Mouse (Mus musculus): ENCODE data around the gene Tnxb.
"Not testable (repeated sequence)": the region's sequence is repeated elsewhere in the genome, so short reads cannot be mapped to it uniquely, and the experiment has no call there.

The Tnxb gene

DNA sequence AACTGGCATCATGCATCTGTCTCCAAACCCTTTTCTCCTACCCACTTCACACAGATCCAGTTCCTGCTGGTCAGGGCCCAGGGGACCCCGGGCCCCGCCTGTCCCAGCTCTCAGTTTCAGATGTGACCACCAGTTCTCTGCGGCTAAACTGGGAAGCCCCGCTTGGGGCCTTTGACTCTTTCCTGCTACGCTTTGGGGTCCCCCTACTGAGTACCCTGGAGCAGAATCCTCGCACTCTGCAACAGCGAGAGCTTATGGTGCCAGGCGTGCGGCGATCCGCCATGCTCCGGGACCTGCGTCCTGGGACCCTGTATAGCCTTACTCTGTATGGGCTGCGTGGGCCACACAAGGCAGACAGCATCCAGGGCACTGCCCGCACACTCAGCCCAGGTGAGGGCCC is 45.9 kb downstream of the Tnxb start:
- H3K4me3 ChIP-seq (replicated peaks; ENCODE audit: low read length), result peak overlapping the region; percentile 71
- H3K27me3 ChIP-seq (ENCODE audit: insufficient read depth, low read length), result peaks cover 56% of the 10 kb centered on the region
- H3K36me3 ChIP-seq (ENCODE audit: insufficient read depth, low read length), result no peaks in the 10 kb centered on the region
- H3K4me1 ChIP-seq (replicated peaks; ENCODE audit: low read depth, low read length), result peaks cover 18% of the 10 kb centered on the region; the same call in 1 of the 2 replicates
- TF ChIP-seq POU5F1 (IDR thresholded peaks at IDR 0.05; ENCODE audit: borderline replicate concordance, low read length), result no peak
- no peak for TF ChIP-seq NANOG (IDR thresholded peaks at IDR 0.05; ENCODE audit: borderline replicate concordance, low read length)
- no peaks in the 10 kb centered on the region for H3K9me3 ChIP-seq (ENCODE audit: low read length)

DNA sequence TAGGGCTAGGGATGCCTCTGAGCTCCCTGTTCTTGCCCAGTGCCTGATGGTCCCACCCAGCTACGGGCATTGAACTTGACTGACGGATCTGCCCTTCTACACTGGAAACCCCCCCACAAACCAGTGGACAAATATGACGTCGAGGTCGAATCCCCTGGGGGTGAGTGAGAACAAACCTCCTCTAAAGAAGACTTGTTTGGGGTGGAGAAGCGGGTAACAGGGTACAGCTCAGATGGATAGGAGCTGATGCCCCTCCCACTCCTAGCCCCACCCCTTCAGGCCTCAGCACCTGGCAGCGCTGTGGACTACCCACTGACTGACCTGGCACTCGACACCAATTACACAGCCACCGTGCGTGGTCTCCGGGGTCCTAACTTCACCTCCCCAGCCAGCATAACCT is 47.1 kb downstream of the Tnxb start:
- Histone ChIP-seq H3K4me1 (replicated peaks; ENCODE audit: low read depth, low read length) (peaks cover 18% of the 10 kb centered on the region; the same call in 1 of the 2 replicates), H3K4me3 (replicated peaks; ENCODE audit: low read length) (no peak overlapping the region), H3K36me3 (ENCODE audit: insufficient read depth, low read length) (no peaks in the 10 kb centered on the region), H3K9me3 (ENCODE audit: low read length) (no peaks in the 10 kb centered on the region), H3K27me3 (ENCODE audit: insufficient read depth, low read length) (peaks cover 51% of the 10 kb centered on the region)
- TF ChIP-seq CTCF (conservative IDR thresholded peaks at IDR 0.05; ENCODE audit: low read length) (no peak), POU5F1 (IDR thresholded peaks at IDR 0.05; ENCODE audit: borderline replicate concordance, low read length) (no peak), NANOG (IDR thresholded peaks at IDR 0.05; ENCODE audit: borderline replicate concordance, low read length) (no peak)

DNA sequence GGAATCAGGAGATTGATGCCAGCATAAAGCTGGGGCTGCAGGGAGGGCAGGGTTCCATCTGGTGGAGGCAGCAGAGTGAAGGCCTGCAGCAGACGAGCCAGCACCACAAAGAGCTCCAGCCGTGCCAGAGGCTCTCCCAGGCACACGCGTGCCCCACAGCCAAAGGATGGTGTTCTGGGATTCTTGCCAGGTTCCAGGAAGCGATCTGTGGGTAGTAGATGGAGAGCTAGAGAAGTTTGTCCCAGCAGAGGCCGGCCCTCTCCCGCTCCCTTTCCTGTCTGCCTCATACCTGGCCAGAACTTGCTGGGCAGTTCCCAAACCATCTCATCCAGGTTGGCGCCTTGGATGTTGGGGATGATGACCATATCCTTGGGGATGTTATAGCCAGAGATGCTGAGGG is 49.6 kb downstream of the Tnxb start:
- Histone ChIP-seq H3K4me1 (replicated peaks; ENCODE audit: low read depth, low read length) (peaks cover 15% of the 10 kb centered on the region; the same call in 1 of the 2 replicates), H3K27me3 (ENCODE audit: insufficient read depth, low read length) (peaks cover 50% of the 10 kb centered on the region)
- not testable (repeated sequence) for H3K4me3 ChIP-seq (replicated peaks; ENCODE audit: low read length); H3K9me3 ChIP-seq (ENCODE audit: low read length); H3K36me3 ChIP-seq (ENCODE audit: insufficient read depth, low read length)

GRCm38 (mm10) chr17:34722238-34722637 is 51.9 kb downstream of the Tnxb start:
- H3K36me3 ChIP-seq (ENCODE audit: insufficient read depth, low read length); H3K4me3 ChIP-seq (replicated peaks; ENCODE audit: low read length); H3K9me3 ChIP-seq (ENCODE audit: low read length); H3K4me1 ChIP-seq (replicated peaks; ENCODE audit: low read depth, low read length): not testable (repeated sequence)
- H3K27me3 ChIP-seq (ENCODE audit: insufficient read depth, low read length), result peaks cover 33% of the 10 kb centered on the region

DNA sequence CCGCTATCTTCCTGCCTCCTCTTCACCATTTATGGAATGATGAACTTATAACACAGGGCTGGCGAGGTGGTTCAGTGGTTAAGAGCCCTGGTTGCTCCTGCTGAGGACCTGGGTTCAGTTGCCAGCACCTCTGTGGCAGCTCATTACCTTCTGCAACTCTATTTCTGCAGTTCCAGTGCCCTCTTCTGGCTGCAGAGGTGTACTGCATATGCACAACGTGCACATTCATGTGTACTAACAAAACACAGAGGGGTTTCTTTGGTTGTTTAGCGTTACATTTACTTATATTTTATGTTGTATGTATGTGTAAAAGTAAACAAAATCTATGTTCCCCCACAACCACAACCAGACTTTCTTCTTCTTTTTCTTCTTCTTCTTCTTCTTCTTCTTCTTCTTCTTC is 52.7 kb downstream of the Tnxb start:
- H3K9me3 ChIP-seq (ENCODE audit: low read length), result peaks cover 7% of the 10 kb centered on the region
- TF ChIP-seq NANOG (IDR thresholded peaks at IDR 0.05; ENCODE audit: borderline replicate concordance, low read length), result no peak
- peak; percentile 63 for TF ChIP-seq CTCF (conservative IDR thresholded peaks at IDR 0.05; ENCODE audit: low read length)
- 0 out of 2 replicates have a peak, but pooled peaks cover 2% of the 10 kb centered on the region for H3K4me1 ChIP-seq (replicated peaks; ENCODE audit: low read depth, low read length)
- no peaks in the 10 kb centered on the region for H3K36me3 ChIP-seq (ENCODE audit: insufficient read depth, low read length)
- no peak overlapping the region for H3K4me3 ChIP-seq (replicated peaks; ENCODE audit: low read length)
- peaks cover 26% of the 10 kb centered on the region for H3K27me3 ChIP-seq (ENCODE audit: insufficient read depth, low read length)

DNA sequence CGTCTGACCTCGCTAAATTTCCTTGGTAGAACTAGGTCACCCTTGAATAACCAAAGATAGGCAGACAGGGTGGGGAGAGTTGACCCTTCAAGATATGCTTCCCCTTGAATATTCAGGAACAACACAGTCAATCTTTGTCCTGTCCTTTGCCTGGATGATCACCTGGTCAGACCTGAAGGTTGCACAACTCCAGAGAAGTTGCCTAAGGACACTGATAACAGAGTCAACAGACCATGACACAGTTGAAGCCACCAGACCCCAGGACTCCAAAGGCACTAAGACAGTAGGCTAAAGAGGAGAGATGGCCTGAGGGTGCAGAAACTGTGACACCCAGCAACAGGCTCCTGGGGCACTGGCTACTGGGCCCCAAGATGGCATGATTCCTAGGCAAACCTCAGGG is 57.6 kb downstream of the Tnxb start:
- Histone ChIP-seq H3K27me3 (ENCODE audit: insufficient read depth, low read length) (peaks cover 8% of the 10 kb centered on the region), H3K4me1 (replicated peaks; ENCODE audit: low read depth, low read length) (no peaks in the 10 kb centered on the region), H3K4me3 (replicated peaks; ENCODE audit: low read length) (no peak overlapping the region), H3K36me3 (ENCODE audit: insufficient read depth, low read length) (no peaks in the 10 kb centered on the region), H3K9me3 (ENCODE audit: low read length) (peaks cover 3% of the 10 kb centered on the region)
- TF ChIP-seq POU5F1 (IDR thresholded peaks at IDR 0.05; ENCODE audit: borderline replicate concordance, low read length) (no peak), CTCF (conservative IDR thresholded peaks at IDR 0.05; ENCODE audit: low read length) (no peak), NANOG (IDR thresholded peaks at IDR 0.05; ENCODE audit: borderline replicate concordance, low read length) (no peak)

GRCm38 (mm10) chr17:34729155-34729554 is 58.8 kb downstream of the Tnxb start:
- H3K36me3 ChIP-seq (ENCODE audit: insufficient read depth, low read length); H3K4me3 ChIP-seq (replicated peaks; ENCODE audit: low read length); H3K4me1 ChIP-seq (replicated peaks; ENCODE audit: low read depth, low read length); H3K27me3 ChIP-seq (ENCODE audit: insufficient read depth, low read length); H3K9me3 ChIP-seq (ENCODE audit: low read length): not testable (repeated sequence)

DNA sequence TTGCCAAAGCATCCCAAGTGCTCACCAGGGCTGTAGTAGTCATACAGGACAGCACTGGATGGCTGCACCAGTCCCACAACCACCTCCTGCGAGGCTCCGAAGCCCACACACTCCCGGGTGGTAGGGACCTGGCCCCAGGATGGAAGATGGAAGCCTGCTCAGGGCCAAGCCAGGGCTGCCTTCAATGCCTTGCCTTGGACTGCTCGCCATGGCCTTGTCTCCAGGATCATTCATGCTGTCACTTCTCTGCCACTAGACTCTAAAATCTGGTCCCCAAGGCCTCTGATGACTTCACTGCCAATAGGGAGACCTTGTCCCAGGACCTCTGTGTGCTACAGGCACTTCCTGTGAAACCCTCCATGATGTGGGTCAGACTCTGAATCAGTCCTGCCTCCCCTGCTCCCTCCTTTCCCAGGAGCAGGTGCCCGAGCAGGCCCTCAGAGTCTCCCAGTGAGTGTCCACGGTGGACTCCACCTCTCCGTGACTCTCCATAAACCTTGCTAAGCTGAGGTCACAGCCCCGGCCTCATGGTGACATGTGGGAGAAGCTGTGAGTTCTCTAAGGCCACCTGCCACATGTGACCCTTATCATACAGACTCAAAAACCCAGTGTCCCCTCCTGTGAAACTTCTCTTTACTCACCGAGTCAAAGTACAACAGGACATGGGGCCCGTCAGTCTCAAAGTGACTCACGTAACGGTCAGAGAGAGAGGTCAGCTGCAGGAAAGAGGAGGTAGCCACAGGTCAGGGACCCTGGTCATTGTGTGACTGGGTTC is 59.6 kb downstream of the Tnxb start:
- H3K27me3 ChIP-seq (ENCODE audit: insufficient read depth, low read length); H3K4me3 ChIP-seq (replicated peaks; ENCODE audit: low read length); H3K9me3 ChIP-seq (ENCODE audit: low read length); H3K4me1 ChIP-seq (replicated peaks; ENCODE audit: low read depth, low read length); H3K36me3 ChIP-seq (ENCODE audit: insufficient read depth, low read length): not testable (repeated sequence)

DNA sequence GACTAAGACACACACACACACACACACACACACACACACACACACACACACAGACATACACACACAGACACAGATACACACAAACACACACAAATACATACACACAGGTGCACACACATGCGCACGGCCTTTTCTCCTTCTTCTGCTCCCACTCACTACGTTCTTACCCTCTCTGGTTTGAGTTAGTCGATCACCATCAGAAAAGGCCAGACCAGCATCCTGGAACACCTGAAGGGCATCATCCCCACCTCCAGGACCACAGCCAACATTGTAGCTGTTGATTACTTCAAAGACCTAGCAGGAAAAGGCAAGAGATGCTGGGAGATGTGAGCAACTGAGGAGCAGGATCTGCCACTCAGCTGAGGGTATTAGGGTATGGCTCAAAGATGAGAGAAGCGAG is 67.1 kb downstream of the Tnxb start:
- H3K4me1 ChIP-seq (replicated peaks; ENCODE audit: low read depth, low read length); H3K9me3 ChIP-seq (ENCODE audit: low read length); H3K4me3 ChIP-seq (replicated peaks; ENCODE audit: low read length); H3K36me3 ChIP-seq (ENCODE audit: insufficient read depth, low read length): not testable (repeated sequence)
- peaks cover 18% of the 10 kb centered on the region for H3K27me3 ChIP-seq (ENCODE audit: insufficient read depth, low read length)

GRCm38 (mm10) chr17:34739708-34740107 is 69.4 kb downstream of the Tnxb start:
- not testable (repeated sequence) for H3K4me3 ChIP-seq (replicated peaks; ENCODE audit: low read length); H3K4me1 ChIP-seq (replicated peaks; ENCODE audit: low read depth, low read length); H3K9me3 ChIP-seq (ENCODE audit: low read length); H3K36me3 ChIP-seq (ENCODE audit: insufficient read depth, low read length)
- peaks cover 18% of the 10 kb centered on the region for H3K27me3 ChIP-seq (ENCODE audit: insufficient read depth, low read length)

All from E14TG2a.4 (cell line).